In the genomic region with DNA sequence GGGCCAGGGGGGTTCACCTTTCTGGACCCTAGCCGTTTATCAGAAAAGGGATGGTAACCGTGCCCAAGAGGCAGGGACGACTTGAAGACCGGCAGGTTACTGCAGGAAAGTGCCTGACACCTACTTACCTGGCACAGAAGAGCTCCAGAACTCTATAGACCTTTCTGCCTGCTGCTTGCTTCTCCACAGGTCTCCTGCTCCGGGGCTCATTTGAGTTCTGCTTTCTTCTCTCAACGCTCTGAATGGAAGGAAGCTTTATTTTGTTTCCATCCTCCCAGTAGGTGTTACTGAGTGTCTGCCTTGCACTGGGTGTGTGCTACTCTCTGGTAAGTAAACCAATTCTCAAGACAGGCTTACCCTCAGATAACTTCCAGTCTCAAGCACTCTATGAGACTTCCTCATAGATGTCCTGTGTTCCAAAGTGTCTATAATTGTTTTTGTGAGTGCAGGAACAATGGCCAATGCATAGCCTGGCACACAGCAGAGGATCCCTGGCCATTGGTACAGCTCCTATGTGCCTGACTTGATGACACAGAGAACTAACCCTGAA, we compare ENCODE assay signal across 16 mouse cellular contexts. TPM values are rescaled to one million over a fixed set of nuclear protein-coding genes. Genes with fewer than 3 reads are reported as not detected.
DNase-seq lines count a peak whose midpoint lies in the region; ATAC-seq and TF ChIP-seq lines count a peak whose summit lies in the region.
"Had no signal": no experiment of that assay in that cellular context is flagged by ENCODE, and none has a peak within 500 bp of the region (broad histone marks: within the 10 kb centered on the region; RNA-seq: fewer than 3 reads in every experiment).

No protein-coding gene starts in this region.

- no peak for TF ChIP-seq CTCF in midbrain, postnatal 0 days (IDR thresholded peaks at IDR 0.05)

- peak overlapping the region; percentile 55; the same call in 1 of the 2 replicates for H3K4me2 ChIP-seq in heart, embryonic 11.5 days
- no peak overlapping the region for H3K4me2 ChIP-seq in midbrain, embryonic 11.5 days
- H3K4me2 ChIP-seq in midbrain, postnatal 0 days (ENCODE audit: low read depth, low read length, poor library complexity, severe bottlenecking): no peak overlapping the region
- H3K4me2 ChIP-seq in forebrain, embryonic 14.5 days (ENCODE audit: low read length): peak overlapping the region; percentile 91; the same call in 1 of the 2 replicates
- peak overlapping the region; percentile 16; the same call in 1 of the 2 replicates for H3K4me2 ChIP-seq in midbrain, embryonic 15.5 days
- no peak overlapping the region for H3K4me2 ChIP-seq in intestine, embryonic 16.5 days (ENCODE audit: low read depth, low read length)
- H3K4me2 ChIP-seq: liver, embryonic 13.5 days had no signal

- no peak overlapping the region for H3K9ac ChIP-seq in heart, embryonic 11.5 days (ENCODE audit: low read depth, low read length)
- H3K9ac ChIP-seq in midbrain, embryonic 11.5 days (ENCODE audit: low read length): no peak overlapping the region
- H3K9ac ChIP-seq in midbrain, postnatal 0 days (replicated peaks; ENCODE audit: low read length, poor library complexity, severe bottlenecking): no peak overlapping the region
- H3K9ac ChIP-seq in forebrain, embryonic 14.5 days (ENCODE audit: low read length): peak overlapping the region; percentile 46; the same call in 1 of the 2 replicates
- no peak overlapping the region for H3K9ac ChIP-seq in midbrain, embryonic 15.5 days
- H3K9ac ChIP-seq in intestine, embryonic 16.5 days (ENCODE audit: low read depth, low read length): no peak overlapping the region
- H3K9ac ChIP-seq: liver, embryonic 13.5 days had no signal

- H3K27ac ChIP-seq in heart, embryonic 11.5 days (ENCODE audit: low read depth, low read length): no peak overlapping the region
- no peak overlapping the region for H3K27ac ChIP-seq in midbrain, embryonic 11.5 days (ENCODE audit: low read depth, low read length)
- H3K27ac ChIP-seq in midbrain, postnatal 0 days (ENCODE audit: low read depth, low read length): no peak overlapping the region
- no peak overlapping the region for H3K27ac ChIP-seq in forebrain, embryonic 14.5 days (ENCODE audit: low read depth, low read length)
- H3K27ac ChIP-seq in midbrain, embryonic 15.5 days: no peak overlapping the region
- no peak overlapping the region for H3K27ac ChIP-seq in intestine, embryonic 16.5 days (ENCODE audit: low read length)
- H3K27ac ChIP-seq: liver, embryonic 13.5 days had no signal

- DNase-seq in heart, adult 9 months (ENCODE audit: low spot score in 2 of 2): no peak
- DNase-seq in midbrain, embryonic 11.5 days (ENCODE audit: low spot score, missing footprints): peak; percentile 91
- DNase-seq in midbrain, postnatal 0 days (ENCODE audit: low spot score): no peak
- no peak for DNase-seq in forebrain, embryonic 14.5 days (ENCODE audit: low spot score)
- DNase-seq: adrenal gland, postnatal 10 days; gastrocnemius, postnatal 36 days; kidney, postnatal 36 days; liver, embryonic 13.5 days; right cerebral cortex, postnatal 14 days; thymus, adult 18-20 months had no signal

- peak overlapping the region; percentile 23 for H3K4me3 ChIP-seq in heart, embryonic 11.5 days (ENCODE audit: low read depth, low read length)
- H3K4me3 ChIP-seq in midbrain, embryonic 11.5 days (ENCODE audit: low read depth, low read length): no peak overlapping the region
- H3K4me3 ChIP-seq in midbrain, postnatal 0 days (ENCODE audit: low read depth, low read length): no peak overlapping the region
- H3K4me3 ChIP-seq in forebrain, embryonic 14.5 days (ENCODE audit: low read depth, low read length): 0 out of 2 replicates have a peak overlapping the region, but pooled peaks have one; percentile 14
- H3K4me3 ChIP-seq in midbrain, embryonic 15.5 days: no peak overlapping the region
- no peak overlapping the region for H3K4me3 ChIP-seq in intestine, embryonic 16.5 days (ENCODE audit: low read length)
- H3K4me3 ChIP-seq: liver, embryonic 13.5 days had no signal

- no peaks in the 10 kb centered on the region for H3K9me3 ChIP-seq in heart, embryonic 11.5 days (replicated peaks; ENCODE audit: control insufficient read depth, low read length)
- H3K9me3 ChIP-seq in midbrain, embryonic 11.5 days (ENCODE audit: control insufficient read depth, low read length): no peaks in the 10 kb centered on the region
- no peaks in the 10 kb centered on the region for H3K9me3 ChIP-seq in midbrain, postnatal 0 days (ENCODE audit: low read length)
- H3K9me3 ChIP-seq in forebrain, embryonic 14.5 days (replicated peaks; ENCODE audit: control insufficient read depth, low read length): no peaks in the 10 kb centered on the region
- no peaks in the 10 kb centered on the region for H3K9me3 ChIP-seq in midbrain, embryonic 15.5 days
- H3K9me3 ChIP-seq in intestine, embryonic 16.5 days (ENCODE audit: control insufficient read depth, low read length): no peaks in the 10 kb centered on the region
- H3K9me3 ChIP-seq: liver, embryonic 13.5 days had no signal

- 5% methylated on average over 6 of the region's 6 CpGs for WGBS in heart, embryonic 11.5 days (ENCODE audit: insufficient replicate concordance)
- 1% methylated on average over 6 of the region's 6 CpGs for WGBS in midbrain, embryonic 11.5 days
- 11% methylated on average over 6 of the region's 6 CpGs for WGBS in midbrain, postnatal 0 days
- 10% methylated on average over 6 of the region's 6 CpGs for WGBS in forebrain, embryonic 14.5 days
- WGBS in midbrain, embryonic 15.5 days: 4% methylated on average over 6 of the region's 6 CpGs
- WGBS in intestine, embryonic 16.5 days: 5% methylated on average over 6 of the region's 6 CpGs

- H3K4me1 ChIP-seq in heart, embryonic 11.5 days (ENCODE audit: control insufficient read depth, insufficient read depth, low read length): peaks cover 9% of the 10 kb centered on the region
- H3K4me1 ChIP-seq in midbrain, embryonic 11.5 days (ENCODE audit: control insufficient read depth, insufficient read depth, low read length): peaks cover 9% of the 10 kb centered on the region; the same call in 1 of the 2 replicates
- H3K4me1 ChIP-seq in midbrain, postnatal 0 days (ENCODE audit: insufficient read depth, low read length): no peaks in the 10 kb centered on the region
- H3K4me1 ChIP-seq in forebrain, embryonic 14.5 days (ENCODE audit: control insufficient read depth, insufficient read depth, low read length): peaks cover 6% of the 10 kb centered on the region; the same call in 1 of the 2 replicates
- peaks cover 16% of the 10 kb centered on the region for H3K4me1 ChIP-seq in midbrain, embryonic 15.5 days
- peaks cover 11% of the 10 kb centered on the region for H3K4me1 ChIP-seq in intestine, embryonic 16.5 days (ENCODE audit: control insufficient read depth, insufficient read depth, low read length)

- no peak for ATAC-seq in heart, embryonic 11.5 days (replicated peaks; ENCODE audit: insufficient number of reproducible peaks, low FRiP score, low TSS enrichment)
- no peak for ATAC-seq in midbrain, embryonic 11.5 days (ENCODE audit: low FRiP score)
- ATAC-seq in midbrain, postnatal 0 days (ENCODE audit: low FRiP score): no peak
- no peak for ATAC-seq in forebrain, embryonic 14.5 days
- no peak for ATAC-seq in midbrain, embryonic 15.5 days (replicated peaks)
- ATAC-seq in erythroblast, adult 5-6 weeks (replicated peaks; ENCODE audit: low FRiP score, poor library complexity, severe bottlenecking): no peak
- no peak for ATAC-seq in intestine, embryonic 16.5 days

- no peaks in the 10 kb centered on the region for H3K36me3 ChIP-seq in heart, embryonic 11.5 days (ENCODE audit: control insufficient read depth, insufficient read depth, low read length)
- no peaks in the 10 kb centered on the region for H3K36me3 ChIP-seq in midbrain, embryonic 11.5 days (ENCODE audit: control insufficient read depth, insufficient read depth, low read length)
- no peaks in the 10 kb centered on the region for H3K36me3 ChIP-seq in midbrain, postnatal 0 days (ENCODE audit: insufficient read depth, low read length)
- no peaks in the 10 kb centered on the region for H3K36me3 ChIP-seq in forebrain, embryonic 14.5 days (ENCODE audit: control insufficient read depth, insufficient read depth, low read length)
- no peaks in the 10 kb centered on the region for H3K36me3 ChIP-seq in midbrain, embryonic 15.5 days (replicated peaks)
- H3K36me3 ChIP-seq in intestine, embryonic 16.5 days (ENCODE audit: control insufficient read depth, insufficient read depth, low read length): no peaks in the 10 kb centered on the region
- H3K36me3 ChIP-seq: liver, embryonic 13.5 days had no signal

- H3K27me3 ChIP-seq in heart, embryonic 11.5 days (ENCODE audit: control insufficient read depth, insufficient read depth, low read length): peaks cover 94% of the 10 kb centered on the region
- peaks cover 91% of the 10 kb centered on the region for H3K27me3 ChIP-seq in midbrain, embryonic 11.5 days (ENCODE audit: control insufficient read depth, insufficient read depth, low read length)
- H3K27me3 ChIP-seq in midbrain, postnatal 0 days (ENCODE audit: insufficient read depth, low read length): peaks cover 30% of the 10 kb centered on the region
- peaks cover 25% of the 10 kb centered on the region for H3K27me3 ChIP-seq in forebrain, embryonic 14.5 days (replicated peaks; ENCODE audit: control insufficient read depth, insufficient read depth, low read length)
- peaks cover 53% of the 10 kb centered on the region for H3K27me3 ChIP-seq in midbrain, embryonic 15.5 days (replicated peaks)
- peaks cover 75% of the 10 kb centered on the region for H3K27me3 ChIP-seq in intestine, embryonic 16.5 days (replicated peaks; ENCODE audit: control insufficient read depth, insufficient read depth, low read length)

RNA-seq across cellular contexts. Expression of gene Lhx2, which starts 1.9 kb away (rescaled TPM):
- 0.49 and 0.68 TPM in 2 replicates for polyA plus RNA-seq in heart, embryonic 11.5 days (2014; fragmentation: Nextera tagmentation; extraction: Ambion mirVana)
- polyA plus RNA-seq in midbrain, embryonic 11.5 days (2014; fragmentation: Nextera tagmentation; extraction: Ambion mirVana): 55.5 and 61.5 TPM in 2 replicates
- total RNA-seq in midbrain, postnatal 0 days (2014; rRNA removed): 77.5 and 90.1 TPM in 2 replicates
- 22.1 and 23.8 TPM in 2 replicates for polyA plus RNA-seq in midbrain, postnatal 0 days (2015; fragmentation: Nextera tagmentation; extraction: Ambion mirVana)
- 85.1 and 102 TPM in 2 replicates for polyA plus RNA-seq in forebrain, embryonic 14.5 days (2014; fragmentation: Nextera tagmentation; extraction: Ambion mirVana)
- polyA plus RNA-seq in midbrain, embryonic 15.5 days (2015; fragmentation: Nextera tagmentation; extraction: Ambion mirVana): 47.3 and 58.4 TPM in 2 replicates
- total RNA-seq in erythroblast, adult 5-6 weeks (2015; ENCODE audit: low replicate concordance): not detected in 2 replicates
- not detected in 2 replicates for total RNA-seq in erythroblast, adult 5-6 weeks (2017; ENCODE audit: low replicate concordance)
- polyA plus RNA-seq in intestine, embryonic 16.5 days (2015; fragmentation: Nextera tagmentation; extraction: Ambion mirVana): 0.05 TPM in 1 of 2 replicates, not detected in the other
- total RNA-seq: common myeloid progenitor, adult 5-6 weeks; gastrocnemius, postnatal 36 days had no signal
- polyA plus RNA-seq: intestine, embryonic 14.5 days had no signal

RNA-seq across cellular contexts. Expression of gene Dennd1a, which starts 50.0 kb away (rescaled TPM):
- polyA plus RNA-seq in heart, embryonic 11.5 days (2014; fragmentation: Nextera tagmentation; extraction: Ambion mirVana): 7.2 and 9.6 TPM in 2 replicates
- polyA plus RNA-seq in midbrain, embryonic 11.5 days (2014; fragmentation: Nextera tagmentation; extraction: Ambion mirVana): 8.6 and 8.8 TPM in 2 replicates
- total RNA-seq in midbrain, postnatal 0 days (2014; rRNA removed): 51.1 and 62.3 TPM in 2 replicates
- 15.1 and 15.9 TPM in 2 replicates for polyA plus RNA-seq in midbrain, postnatal 0 days (2015; fragmentation: Nextera tagmentation; extraction: Ambion mirVana)
- 12.9 and 13.9 TPM in 2 replicates for polyA plus RNA-seq in forebrain, embryonic 14.5 days (2014; fragmentation: Nextera tagmentation; extraction: Ambion mirVana)
- polyA plus RNA-seq in midbrain, embryonic 15.5 days (2015; fragmentation: Nextera tagmentation; extraction: Ambion mirVana): 25.5 and 26.1 TPM in 2 replicates
- 15.7 and 17.9 TPM in 2 replicates for total RNA-seq in erythroblast, adult 5-6 weeks (2015; ENCODE audit: low replicate concordance)
- total RNA-seq in erythroblast, adult 5-6 weeks (2017; ENCODE audit: low replicate concordance): 25.4 and 26.2 TPM in 2 replicates
- polyA plus RNA-seq in intestine, embryonic 16.5 days (2015; fragmentation: Nextera tagmentation; extraction: Ambion mirVana): 9.6 and 11.1 TPM in 2 replicates

Comparison
In these comparisons a context has a peak if more than half of its experiments do, and no peak if none do; other contexts are left out.
1. H3K4me2 ChIP-seq: peak in heart, embryonic 11.5 days (single experiment), forebrain, embryonic 14.5 days (single experiment) and midbrain, embryonic 15.5 days (single experiment); none in midbrain, embryonic 11.5 days (single experiment), midbrain, postnatal 0 days (single experiment) and intestine, embryonic 16.5 days (single experiment).
2. H3K4me3 ChIP-seq: peak in heart, embryonic 11.5 days (single experiment) and forebrain, embryonic 14.5 days (single experiment); none in midbrain, embryonic 11.5 days (single experiment), midbrain, postnatal 0 days (single experiment), midbrain, embryonic 15.5 days (single experiment) and intestine, embryonic 16.5 days (single experiment).
3. RNA of gene Lhx2, which starts 1.9 kb away (polyA plus RNA-seq): 85.1 to 102 TPM in forebrain, embryonic 14.5 days, 55.5 to 61.5 TPM in midbrain, embryonic 11.5 days, 47.3 to 58.4 TPM in midbrain, embryonic 15.5 days and 22.1 to 23.8 TPM in midbrain, postnatal 0 days; 0.49 to 0.68 TPM in heart, embryonic 11.5 days and 0.05 TPM in intestine, embryonic 16.5 days; every median in the first group is over 10 times any median in the second.